Mouse (Mus musculus): ENCODE results near the gene Tmem9b.

The Tmem9b gene

DNA sequence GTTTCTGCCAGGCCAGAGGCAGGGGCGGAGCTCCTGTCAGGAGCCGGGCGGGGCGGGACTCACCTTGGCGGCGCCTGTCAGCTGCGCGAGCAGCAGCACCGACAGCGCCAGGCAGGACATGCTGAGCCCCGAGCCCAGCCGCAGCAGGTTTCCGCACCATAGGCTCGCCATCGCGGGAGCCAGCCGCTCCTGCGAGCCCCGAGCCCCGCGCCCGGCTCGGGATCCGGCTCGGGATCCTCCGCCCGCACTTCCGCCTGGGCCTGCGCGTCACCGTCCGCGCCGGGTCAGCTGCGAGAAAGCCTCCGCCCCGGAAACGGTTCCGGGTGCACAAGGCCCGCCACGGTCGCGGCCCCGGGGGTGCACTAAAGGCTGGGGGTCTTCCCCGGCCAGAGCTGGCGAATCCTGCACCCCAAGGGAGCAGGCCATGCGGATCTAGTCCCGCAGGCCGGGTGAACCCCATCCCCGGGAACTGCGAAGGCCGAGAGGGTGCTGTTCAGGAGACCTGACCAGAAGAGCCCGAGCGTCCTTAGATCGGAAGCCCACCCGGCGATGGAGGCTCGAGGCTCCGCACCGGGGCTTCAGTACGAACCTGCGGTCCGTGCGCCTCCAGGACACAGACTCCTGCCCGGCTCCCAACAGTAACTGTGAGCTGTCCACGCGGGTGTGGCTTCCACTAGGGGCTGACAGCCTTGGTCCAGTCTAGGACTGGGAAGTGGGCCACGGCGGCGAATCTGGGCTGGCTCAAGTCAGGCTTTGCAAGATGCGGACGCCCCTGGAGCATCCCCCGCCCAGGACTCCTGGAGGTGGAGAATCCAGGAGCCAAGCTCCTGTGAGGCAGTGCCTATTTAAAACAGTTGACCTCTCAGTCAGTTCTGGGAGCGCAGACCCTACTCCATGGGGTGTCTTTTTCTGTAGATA is at the start of gene Tmem9b:
Gene Tmem9b, minus strand, starts transcription at position 868 of the 918 bp plus-strand sequence.
- peak; percentile 80 for DNase-seq

DNA sequence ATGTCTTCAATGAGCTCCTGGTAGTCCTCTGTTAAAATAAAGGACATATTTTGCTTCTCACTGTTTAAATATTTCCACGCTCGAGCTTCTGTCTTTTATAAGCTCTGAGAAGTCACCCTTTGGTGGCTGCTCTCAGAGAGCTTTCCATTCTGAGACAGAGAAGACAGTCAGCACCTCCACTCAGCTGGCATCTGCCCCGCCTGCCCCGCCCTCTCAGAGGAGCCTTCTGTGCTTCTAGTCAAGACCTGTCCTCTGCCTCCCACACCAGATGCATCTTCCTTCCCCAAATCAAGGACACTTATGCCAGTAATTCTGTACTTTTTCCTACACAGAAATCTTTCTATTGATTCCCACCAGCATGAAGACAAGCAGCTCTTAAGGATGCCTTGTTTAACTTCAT is 48.0 kb upstream of the Tmem9b start:
- no peak for DNase-seq

DNA sequence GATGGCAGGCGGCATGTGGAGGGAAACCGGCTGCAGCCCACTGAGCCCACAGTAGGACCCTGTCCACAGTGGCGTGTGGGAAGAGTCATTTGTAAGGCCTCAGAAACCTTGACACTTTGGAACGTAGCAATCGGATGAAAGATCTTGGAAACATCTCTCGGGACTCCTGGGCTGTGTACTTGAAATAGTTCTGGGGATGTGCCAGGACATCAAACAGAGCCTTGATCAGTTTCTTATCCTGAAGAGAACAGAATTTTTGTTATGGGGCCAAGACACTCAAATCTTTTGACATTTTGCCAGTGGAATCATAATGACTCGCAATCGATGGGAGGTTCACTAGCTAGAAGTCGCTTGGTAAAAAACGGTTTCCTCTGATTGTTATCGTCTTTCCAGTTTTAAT is 46.5 kb upstream of the Tmem9b start:
- DNase-seq = no peak

DNA sequence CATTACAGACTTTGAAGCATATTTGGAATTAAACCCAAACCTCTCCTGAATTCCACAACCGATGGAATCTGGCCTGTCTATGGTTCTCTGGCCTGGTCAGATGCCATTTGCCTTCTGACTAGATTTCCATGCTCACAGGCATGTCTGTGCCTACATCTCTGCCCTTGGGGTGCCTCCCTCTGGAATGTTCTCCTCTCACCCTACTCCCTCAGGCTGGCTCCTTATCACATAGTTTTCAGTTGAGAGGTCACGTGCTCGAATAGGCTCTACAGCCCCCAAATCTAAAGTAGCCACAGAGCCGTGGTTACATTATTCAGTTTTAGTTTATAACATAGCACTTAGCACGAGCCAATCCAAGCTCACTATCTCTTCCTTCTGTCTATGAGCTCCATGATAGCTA is 42.9 kb upstream of the Tmem9b start:
- no peak for DNase-seq

DNA sequence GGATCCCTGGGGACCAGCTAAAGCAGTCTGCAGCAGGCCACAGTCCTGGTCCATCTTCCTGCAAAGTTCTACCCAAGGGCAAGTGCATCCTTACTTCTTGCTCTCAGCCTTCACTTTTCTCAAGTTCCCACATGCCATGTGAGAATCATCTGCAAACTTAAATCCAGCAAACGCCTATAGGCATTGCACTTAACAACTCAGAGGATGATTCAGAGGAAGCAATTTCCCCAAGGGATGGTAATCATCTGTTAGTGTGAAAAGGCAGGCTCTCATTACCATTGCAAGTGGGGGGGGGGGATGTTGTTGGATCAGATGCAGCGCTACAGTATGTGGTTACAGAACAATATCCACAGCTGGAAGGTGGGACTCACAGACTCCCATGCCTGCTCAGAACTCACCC is 41.9 kb upstream of the Tmem9b start:
- no peak for DNase-seq

DNA sequence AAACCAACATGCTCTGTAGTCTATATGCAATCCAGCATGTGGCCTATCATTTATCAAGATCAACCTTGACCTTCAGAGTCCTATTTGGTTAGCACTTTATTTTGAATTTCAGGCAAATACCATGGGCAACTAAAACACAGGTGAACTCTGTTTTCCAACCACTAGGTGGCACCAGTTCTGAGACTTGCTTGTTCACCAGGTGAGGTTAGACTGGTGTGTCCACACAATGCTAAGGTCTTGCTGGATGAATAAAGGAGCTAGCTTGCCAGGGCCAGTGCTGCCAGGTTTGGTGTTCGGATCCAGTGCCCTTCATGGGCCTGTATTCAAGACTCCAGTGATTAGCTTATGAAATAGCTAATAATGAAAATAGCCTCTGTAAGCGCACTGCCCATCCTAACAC is 40.1 kb upstream of the Tmem9b start:
- DNase-seq = peak; percentile 65 to 83

DNA sequence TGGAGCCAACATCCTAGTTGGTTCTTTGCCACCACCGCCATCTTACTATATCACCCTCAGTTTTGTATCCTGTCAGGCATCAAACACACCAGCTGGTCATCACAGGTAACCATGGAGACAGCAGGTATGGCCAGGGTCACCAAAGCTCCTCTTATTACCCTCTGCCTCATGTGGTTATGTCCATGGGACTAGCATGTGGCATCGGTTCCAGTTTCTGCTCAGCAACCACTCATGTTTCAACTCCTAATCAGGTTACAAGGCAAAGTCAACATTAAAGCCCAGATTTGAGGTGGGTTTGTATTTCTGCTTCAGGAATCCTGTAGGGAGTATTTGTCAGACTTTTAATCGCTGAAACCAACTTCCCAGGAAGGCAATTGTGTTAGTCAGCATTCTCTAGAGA is 38.1 kb upstream of the Tmem9b start:
- no peak for DNase-seq

DNA sequence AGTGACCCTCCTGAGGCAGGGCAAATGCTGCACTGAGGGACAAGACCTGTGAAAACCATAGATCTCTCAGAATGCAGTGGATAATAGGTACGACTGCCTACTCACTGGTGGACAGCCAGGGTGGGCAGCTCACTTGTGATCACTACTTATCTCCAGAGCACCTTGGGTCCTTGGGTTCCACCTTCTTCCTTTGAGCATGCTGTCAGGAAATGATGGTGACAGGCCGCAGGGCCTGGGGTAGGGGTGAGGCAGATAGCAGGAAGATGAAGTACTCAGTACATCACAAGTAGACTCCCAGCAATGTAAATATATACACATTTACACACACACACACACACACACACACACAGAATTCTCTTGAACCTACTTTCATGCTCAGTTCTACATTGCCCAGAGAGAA is 35.2 kb upstream of the Tmem9b start:
- DNase-seq = no peak

DNA sequence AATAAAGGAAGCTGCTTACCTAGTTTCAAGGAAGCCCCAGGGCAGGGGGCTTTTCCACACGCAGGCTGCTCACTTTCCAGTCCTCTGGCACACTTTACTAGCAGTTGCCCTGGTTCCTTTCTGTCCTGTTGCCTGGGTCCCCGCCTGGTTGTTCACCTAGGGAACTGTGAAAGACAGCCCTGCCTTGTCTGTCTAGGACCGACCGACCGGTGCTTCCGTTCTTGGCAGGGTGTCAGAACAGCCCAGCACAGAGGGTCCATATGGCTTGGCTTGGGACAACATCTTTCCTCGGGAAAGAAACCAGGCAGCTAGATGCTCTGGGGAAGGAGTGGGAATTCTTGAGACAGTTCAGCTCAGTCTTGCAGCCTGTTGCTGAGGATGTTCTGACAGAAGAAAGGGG is 30.6 kb upstream of the Tmem9b start:
- no peak for DNase-seq

DNA sequence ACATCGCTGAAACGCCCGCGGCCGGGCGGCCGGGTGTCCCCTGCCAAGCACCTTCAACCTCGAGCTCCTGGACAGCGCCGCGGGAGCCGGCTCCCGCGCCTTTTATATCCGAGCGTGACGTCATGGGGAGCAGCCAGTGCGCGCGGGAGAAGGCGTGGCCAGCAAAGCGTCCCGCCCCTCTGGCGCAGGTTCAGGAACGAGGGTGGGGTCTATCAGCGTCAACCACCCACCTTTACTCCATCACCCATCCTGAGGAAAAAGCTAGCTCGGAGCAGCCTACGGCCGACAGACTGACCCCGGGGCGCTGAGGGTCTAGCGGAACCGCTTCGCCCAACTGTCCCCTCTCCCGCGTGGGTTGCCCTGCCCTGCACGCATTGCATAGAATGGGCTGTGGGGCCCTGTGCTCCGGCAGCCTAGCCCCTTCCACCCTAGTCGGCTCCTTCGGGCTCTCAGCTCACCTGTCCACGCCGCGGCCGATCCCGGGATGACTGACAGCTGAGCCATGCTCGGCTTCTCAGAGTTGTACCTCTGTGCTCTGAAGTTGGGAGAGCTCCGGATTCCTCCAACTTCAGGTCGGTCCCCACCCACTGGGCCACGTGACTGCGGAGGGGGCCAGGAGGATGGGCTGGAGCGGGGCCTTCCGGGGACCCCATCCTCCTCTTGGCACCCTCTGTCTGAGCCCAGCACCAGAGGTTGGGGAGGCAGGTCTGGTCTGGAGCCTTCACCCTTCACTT is 29.0 kb upstream of the Tmem9b start, which contains the start of gene Nrip3:
Gene Nrip3, minus strand, starts transcription at position 556 of the 734 bp plus-strand sequence.
- peak; percentile 80 for DNase-seq

DNA sequence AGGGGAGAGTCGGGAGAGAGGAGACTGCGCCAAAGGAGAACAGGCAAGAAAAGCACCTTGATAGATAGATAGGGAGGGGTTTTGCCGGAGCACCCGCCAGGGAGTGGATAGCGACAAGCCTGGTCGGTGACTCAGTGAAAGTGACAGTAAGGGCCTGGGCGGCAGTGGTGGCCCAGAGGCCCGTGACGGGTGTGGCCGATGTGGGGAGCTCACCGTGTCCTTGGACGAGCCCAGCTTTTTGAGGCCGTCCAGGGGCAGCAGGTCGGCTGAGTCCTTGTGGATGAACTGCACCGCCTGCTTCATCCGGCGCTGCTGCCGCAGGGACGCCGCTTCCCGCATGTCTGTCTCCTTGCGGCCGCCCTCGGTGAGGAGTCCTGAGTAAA is 28.4 kb upstream of the Tmem9b start:
- no peak for DNase-seq

DNA sequence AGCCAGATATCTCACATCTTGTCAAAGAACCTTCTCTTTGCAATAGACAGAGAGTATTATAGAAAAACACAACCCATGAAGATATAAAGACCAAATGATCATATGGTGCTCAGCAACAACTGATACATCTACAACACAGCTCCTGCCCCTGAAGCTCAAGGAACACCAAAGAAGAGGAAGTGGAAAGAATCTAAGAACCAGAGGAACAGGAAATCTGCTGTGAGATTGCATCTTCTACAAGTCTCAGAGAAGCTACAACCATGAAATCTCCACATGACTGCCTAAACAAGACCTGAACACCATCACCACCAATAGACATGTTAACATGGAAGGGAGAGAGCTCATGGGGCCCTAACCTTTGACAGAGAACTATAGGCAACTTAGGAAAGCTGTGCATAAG is 19.6 kb upstream of the Tmem9b start:
- DNase-seq = no peak

DNA sequence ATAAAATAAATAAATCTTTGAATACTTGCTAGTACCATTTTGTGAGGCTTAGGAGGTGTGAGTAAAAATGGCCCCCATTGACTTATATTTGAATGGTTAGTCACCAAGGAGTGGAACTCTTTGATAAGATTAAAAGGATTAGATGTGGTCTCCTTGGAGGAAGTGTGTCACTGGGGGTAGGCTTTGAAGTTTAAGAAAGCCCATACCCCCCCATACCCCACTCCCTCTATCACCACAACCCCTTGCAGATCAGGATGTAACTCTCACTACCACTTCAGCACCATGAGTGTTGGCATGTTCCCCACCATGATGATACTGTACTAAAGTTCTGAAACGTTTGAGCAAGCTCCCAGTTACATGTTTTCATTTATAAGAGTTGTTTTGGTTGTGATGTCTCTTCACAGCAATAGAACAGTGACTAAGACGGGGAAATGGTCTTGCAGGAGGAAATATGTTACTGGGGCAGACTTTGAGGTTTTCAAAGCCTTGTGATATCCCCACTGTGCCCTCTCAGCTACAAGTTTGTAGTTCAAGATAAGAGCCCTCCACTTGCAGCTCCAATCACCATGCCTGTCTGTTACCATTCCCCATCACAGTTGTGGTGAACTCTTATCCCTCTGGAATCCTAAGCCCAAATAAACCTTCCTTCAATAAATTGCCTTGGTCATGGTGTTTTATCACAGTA is 16.2 kb upstream of the Tmem9b start:
- DNase-seq = no peak

DNA sequence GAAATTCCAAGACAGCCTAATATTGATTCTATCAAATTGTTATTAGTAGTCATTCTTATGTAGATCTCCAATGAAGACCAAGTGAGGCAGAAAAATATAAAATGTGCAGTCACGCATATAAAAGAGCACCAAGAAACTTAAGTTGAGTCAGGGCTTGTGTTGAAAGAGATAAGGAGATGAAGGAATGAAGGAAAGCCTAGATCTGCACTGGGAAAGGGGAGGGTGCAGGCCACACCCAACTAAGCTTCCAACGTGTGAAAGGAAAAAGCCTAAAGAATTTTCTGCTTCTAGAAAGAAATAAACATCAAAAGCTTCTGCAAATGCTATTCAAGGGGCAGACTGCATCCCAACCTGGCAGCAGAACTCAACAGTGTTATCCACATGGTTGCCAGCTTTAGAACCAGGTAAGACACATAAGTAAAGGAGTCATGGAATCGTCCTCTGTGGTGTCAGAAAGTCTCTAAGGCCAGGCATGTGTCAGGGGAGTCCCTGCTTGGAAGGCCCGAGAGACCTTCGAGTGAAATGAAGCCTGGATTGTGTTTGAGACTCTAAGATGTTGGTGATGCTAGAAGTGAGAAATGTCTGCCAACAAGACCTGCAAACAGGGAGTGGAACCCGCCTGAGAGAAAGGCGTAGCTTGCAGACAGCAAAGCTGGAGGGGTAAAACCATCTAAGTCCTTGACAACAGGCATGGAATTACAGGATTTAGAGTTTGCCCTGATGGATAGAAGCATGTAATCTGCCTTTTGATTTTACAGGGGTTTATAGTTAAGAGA is 15.1 kb upstream of the Tmem9b start:
- DNase-seq = no peak

DNA sequence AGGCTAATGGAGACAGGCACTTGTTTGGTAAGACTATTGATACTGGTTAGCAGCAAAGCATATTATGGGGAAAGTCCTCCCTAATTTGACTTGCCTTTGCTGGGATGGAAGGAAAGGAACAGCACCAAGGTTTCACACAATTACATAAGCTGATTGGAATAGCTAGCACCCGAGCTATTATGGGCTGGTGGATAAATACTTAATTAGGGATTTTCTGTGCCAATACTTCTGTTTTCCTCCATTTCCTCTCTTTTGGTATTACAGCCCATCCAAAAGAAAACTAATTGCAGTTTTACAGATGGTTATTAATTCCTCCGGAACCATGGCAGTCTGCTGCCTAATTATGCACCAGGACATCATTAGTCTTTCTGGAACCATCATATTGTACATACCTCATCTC is 11.3 kb upstream of the Tmem9b start:
- DNase-seq = no peak

DNA sequence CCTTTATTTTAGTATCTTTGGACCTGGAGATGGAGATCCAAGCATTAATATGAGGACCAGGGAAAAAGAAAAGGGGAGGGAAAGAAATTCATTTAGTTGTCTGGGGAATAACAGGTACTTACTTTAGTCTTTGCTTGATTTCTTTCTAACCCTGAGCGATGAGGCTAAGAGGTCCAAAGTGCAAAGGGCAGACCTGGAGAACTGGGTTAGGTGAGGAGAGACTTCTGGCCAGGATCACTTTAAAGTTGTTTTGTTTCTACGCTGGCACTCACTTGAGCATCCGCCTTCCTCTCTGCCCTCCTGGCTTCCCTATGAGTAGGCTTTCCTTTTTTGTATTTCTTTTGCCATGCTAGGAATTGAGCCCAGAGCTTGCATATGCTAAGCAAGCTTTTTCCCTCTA is 3.6 kb upstream of the Tmem9b start:
- DNase-seq = no peak

DNA sequence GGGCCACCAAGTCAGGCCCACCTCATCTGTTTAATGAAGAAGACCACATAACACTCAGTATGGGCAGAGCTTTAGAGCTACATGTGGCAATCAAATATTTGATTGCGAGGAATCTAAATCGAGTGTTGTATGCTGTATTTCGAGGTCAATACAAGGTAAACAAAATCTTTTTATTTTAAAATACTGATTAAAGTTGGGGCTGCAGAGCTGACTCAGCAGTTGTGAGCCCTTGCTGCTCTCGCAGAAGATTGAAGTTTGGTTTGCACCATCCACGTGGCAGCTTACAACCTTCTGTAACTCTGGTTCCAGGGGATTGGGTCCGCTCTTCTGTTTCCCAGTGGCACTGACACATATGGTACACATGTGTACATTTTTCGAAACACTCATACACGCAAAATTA is 1.4 kb upstream of the Tmem9b start:
- no peak for DNase-seq

DNA sequence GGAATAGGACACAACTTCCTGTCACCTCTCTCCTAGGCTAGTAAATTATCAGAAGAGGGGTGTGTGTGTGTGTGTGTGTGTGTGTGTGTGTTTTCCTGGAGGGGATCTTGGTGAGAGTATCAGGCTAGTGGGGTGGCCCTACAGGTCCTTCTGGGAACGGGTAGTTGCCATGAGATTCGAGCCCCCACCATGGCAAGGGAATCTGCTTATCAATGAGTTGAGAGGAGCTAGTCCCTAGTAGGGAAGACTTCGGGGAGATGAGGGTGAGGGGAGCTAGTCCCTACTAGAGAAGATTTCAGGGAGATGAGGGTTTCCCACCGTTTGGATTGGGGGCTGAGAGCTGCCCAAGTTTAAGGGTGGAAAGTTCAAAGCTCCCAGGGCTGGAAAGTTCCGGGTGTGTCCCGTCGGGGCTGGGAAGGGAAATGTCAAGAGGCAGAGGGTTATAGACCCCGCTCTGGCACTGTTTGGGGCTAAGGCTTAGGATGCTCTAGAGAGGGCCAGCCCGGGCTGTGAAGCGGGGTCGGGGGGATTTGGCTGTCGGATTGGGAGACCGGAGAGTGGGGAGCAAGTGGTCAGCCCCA is 1.2 kb downstream of the Tmem9b start:
- DNase-seq = peak in 1 of 2 experiments; percentile 6

DNA sequence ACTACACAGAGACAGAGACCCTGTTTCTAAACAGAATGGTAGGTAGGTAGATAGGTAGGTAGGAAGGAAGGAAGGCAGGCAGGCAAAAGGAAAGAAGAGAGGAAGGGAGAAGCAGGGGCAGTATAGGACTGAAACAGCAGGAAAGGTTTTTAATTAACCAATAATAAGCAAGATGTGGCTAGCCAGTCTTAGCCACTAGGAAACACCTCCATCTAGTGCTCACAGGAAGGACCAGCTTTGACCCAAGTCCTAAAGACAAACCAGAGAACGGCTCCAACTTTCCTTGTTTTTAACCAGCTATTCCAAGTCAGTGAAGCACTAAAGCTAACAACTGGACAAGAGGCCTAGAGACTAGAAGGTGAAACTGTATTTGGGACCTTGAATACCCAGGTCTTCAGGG is 4.9 kb downstream of the Tmem9b start:
- DNase-seq = no peak

DNA sequence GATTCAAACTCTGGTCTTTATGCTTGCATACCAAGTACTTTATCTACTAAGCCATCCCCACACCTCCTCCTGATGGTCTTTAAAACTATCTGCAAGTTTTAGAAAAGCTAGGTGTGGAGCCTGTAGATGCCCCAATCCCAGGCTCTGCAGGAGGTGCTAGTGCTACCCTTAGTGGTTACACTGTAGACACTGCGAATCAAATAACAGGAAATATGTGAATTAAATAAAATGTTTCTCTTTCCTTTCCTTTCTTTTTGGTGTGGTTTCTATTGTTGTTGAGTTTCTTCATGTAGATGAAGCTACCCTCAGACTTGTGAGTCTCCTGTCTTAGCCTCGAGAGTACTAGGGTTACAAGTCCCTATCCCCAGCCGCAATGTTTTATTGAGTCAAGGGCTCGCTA is 11.0 kb downstream of the Tmem9b start:
- no peak for DNase-seq

DNA sequence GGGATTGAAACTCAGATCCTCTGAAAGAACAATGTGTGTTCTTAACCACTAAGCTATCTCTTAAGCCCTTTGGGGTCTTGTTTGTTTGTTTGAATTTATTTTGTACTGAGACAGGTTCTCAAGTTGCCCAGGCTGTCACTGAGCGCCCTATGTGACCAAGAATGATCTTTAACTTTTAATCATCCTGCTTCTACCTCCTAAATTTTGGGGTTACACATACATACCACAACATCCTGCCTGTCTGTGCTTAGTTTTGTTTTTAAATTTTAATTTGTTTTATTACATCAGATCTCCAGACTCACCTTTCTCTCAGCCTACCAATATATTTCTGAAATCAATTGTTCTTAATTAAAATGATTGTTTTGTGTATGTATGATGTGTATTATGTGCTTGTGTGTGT is 11.6 kb downstream of the Tmem9b start:
- DNase-seq = no peak

DNA sequence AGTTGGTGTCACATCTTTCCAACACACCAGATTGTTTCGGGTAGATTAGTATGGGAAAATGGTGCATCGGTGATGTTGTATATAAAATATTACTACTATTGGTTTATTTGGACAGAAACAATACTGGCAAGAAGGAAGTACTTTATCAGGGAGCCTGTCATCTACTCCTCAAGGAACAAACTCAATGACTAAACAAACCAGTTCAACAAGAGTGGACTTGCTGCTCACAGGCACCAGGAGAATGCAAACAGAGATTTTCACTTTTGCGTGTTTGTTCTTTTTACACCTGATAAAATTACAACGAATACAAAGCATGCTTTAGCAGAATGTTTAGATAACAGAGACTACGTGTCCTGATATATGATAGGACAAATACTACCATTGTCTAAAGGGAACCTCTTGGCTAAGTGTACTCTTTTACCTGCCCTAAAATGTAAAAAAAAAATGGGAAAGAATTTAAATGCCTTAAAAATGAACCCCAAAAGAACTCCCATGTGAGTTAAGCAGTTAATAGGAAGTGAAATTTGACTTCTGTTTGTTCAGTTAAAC is 12.8 kb downstream of the Tmem9b start:
- DNase-seq = no peak

Data from cerebellum, postnatal 36 days (tissue).